Mouse (Mus musculus) brain, adult 2 months (tissue): ENCODE measurements around the gene Arid5b.
A peak's percentile ranks its signal among the peaks of the same experiment; 100 is the strongest.

Experiments
- DNase-seq: peaks from one replicate; pipeline ENCODE4 v3.0.0; 2011; ENCODE audit warnings: low read depth, low spot score

The Arid5b gene

GRCm38 (mm10) chr10:68089435-68090196 is 188.9 kb downstream of the Arid5b start:
- DNase-seq = peak; percentile 42

DNA sequence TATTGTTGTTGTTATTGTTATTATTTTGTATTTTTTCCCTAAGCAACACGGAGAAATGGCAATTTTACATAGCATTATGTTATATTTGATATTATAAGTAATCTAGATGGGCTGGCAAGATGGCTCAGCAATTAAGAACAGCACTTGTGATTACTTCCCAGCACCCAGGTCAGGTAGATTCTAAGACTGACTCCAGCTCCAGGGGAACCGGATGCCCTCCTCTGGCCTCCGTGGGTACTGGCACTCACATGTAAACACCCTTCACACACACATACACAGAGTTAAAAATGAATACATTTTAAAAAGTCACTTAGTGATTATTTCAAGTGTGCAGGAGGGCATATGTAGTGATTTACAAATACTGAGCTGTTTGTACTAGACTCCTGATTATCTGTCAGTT is 190.8 kb downstream of the Arid5b start:
- DNase-seq = no peak

DNA sequence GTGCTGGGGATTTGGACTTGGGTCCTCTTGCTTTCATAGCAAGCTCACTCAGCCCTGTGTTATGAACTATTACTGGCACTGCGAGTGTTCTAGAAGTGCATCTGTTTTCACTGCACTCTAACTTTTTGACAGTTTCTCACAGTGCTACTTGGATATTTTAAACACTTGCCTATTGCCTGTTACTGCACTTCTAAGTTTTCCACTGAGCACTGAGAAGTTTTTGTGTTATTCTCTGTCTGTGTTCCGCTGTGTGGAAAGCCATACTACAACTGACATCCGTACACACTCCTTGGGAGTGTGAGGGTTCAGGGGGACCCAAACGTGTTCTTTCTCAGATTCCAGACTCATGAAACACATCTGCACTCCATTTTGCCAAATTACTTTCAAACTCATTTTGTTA is 191.6 kb downstream of the Arid5b start:
- DNase-seq = no peak

- DNase-seq = peak; percentile 21
Observed at GRCm38 (mm10) chr10:68085574-68085973, 193.0 kb downstream of the Arid5b start.

- no peak for DNase-seq
Observed at GRCm38 (mm10) chr10:68081712-68082111, 196.8 kb downstream of the Arid5b start.

DNA sequence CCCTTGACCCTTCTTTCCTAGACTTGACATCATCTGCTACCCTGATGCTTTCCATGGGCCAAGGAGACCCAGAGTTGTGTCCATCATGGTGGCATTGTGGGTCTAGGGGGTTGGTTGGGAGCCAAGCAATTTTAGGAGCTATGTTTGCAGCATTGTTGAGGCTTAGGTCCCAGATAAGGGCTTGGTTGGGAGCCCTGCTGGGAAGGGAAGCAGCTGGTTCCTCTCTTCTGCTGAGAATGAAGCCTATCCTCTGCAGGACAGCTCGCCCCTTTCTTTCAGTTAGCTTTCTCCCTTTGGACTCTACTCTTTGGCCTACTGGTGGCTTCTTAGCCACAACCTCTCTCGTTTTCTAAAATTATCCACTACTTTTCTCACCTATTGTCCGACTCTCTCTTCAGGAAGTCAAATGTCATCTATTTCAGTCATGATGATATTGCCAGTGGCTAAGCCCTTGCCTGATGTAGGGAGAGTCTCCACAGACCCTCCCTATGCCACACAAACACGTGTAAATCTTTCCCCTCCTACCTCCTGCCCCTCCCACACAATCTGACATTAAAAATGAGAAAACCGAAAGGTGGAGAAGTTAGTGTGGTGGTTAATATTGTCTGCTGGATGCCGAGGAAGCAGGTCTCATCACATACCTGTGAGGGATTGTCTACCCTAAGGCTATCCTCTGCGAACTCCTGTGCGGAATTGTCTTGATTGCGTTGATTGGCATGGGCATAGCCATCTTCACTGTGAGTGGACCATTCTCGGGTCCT is 198.4 kb downstream of the Arid5b start:
- no peak for DNase-seq

- no peak for DNase-seq
Observed at GRCm38 (mm10) chr10:68078708-68079107, 199.8 kb downstream of the Arid5b start.

DNA sequence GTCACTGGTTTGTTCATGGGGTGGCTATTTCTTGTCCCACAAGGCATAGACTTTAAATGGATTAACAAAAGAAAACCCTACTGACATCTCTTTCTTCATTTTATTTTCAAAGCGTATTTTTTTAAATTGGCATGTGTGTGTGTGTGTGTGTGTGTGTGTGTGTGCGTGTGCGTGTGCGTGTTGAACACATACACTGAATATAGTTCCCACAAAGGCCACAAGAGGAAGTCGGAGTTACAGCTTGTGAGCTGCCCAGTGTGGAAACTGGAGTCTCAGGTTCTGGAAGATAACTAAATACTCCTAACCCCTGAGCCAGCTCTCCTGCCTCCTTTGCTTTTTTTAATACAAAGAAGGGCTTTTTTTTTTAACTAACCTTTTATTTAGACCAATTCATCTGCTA is 203.4 kb downstream of the Arid5b start:
- DNase-seq = no peak

GRCm38 (mm10) chr10:68074291-68074690 is 204.2 kb downstream of the Arid5b start:
- no peak for DNase-seq

DNA sequence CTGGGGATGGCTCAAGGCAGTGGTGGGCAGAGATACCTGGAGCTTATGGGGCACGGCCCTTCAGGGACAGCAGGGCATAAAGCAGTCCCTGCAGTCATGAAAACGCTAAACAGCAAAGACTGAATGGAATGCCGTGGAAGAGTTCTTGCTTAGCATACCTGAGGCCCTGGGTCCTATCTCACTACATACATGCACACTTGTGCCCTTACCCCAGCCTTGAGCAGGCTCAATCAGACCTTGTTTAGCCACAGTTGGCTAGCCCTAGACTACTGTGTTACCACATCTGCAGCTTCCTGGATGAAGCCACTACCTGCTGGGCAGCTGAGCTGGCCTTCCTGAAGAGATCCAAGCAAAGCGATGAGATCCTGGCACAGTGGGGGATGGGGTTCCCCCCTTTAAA is 205.9 kb downstream of the Arid5b start:
- no peak for DNase-seq

- DNase-seq = no peak
Observed at GRCm38 (mm10) chr10:68071041-68071440, 207.5 kb downstream of the Arid5b start.

DNA sequence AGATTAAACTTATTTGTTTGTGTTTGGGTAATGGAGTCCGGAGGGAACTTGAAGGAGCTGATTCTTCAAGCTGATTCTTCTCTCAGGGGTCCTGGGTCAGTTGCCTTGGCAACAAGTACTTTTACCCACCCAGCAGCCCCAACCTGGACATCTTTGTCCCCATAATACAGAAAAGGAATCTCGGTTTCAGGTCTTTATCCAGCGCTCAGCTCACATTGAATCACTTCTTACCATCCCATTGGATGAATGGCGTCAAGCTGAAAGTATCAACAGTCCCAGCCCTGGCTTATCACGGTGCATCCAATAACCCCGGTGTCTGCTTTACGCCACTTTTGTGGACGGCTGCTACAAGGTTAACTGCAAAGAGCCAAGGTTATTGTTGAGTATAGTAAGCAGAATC is 210.1 kb downstream of the Arid5b start:
- DNase-seq = no peak

DNA sequence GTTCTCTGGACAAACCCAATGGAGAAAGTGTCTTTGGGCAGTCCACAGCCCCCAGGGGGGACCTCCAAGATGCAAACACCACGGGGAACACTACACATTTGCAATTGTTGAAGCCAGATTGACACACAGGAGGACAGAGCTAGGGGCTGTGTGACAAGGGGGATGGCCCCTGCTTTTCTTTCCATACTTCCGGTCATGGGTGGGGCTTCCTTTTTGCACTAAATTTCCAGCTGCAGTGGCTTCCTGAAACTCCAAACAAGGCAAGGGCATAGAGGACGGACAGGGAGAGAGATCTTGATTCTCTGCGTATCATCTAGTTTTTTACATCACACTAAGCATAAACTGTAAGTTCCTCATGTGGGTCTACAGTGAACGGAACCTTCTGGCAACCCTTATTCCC is 210.6 kb downstream of the Arid5b start:
- no peak for DNase-seq

GRCm38 (mm10) chr10:68066173-68066572 is 212.4 kb downstream of the Arid5b start:
- no peak for DNase-seq

DNA sequence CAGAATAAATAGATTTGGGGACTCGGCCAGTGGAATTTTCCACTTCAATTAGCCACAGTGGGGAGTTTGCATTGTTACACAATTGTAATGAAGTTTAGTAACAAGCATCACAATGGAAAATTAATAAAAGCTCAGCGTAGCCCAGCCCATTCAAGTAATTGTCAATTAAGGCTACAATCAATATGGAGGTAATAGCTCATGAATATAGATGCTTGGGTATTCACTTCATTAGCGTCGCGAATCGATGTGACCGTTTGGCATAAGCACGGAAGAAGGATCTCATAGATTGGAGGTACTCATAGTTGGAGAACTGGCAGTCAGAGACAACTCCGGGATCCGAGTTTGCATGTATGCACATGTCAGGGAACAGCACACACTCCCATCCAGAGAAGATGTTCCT is 214.0 kb downstream of the Arid5b start:
- no peak for DNase-seq

GRCm38 (mm10) chr10:68063806-68064545 is 214.6 kb downstream of the Arid5b start:
- DNase-seq = no peak

DNA sequence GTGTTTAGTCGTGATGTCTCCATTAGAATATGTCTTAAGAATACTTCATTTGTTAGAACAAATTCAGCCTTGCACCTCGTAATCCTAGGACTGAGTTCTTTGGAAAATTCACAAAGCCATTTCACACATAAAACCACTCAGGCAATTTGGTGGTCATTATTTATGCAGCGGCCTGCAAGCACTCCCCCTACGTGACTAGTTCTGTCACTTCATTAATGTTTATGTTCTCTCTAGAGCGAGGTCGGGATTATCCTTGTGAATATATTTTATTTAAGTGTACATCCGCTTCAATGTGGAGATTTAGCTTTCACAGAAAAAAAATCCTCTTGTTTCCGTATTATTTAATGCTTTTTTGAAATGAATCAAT is 217.3 kb downstream of the Arid5b start:
- DNase-seq = no peak

DNA sequence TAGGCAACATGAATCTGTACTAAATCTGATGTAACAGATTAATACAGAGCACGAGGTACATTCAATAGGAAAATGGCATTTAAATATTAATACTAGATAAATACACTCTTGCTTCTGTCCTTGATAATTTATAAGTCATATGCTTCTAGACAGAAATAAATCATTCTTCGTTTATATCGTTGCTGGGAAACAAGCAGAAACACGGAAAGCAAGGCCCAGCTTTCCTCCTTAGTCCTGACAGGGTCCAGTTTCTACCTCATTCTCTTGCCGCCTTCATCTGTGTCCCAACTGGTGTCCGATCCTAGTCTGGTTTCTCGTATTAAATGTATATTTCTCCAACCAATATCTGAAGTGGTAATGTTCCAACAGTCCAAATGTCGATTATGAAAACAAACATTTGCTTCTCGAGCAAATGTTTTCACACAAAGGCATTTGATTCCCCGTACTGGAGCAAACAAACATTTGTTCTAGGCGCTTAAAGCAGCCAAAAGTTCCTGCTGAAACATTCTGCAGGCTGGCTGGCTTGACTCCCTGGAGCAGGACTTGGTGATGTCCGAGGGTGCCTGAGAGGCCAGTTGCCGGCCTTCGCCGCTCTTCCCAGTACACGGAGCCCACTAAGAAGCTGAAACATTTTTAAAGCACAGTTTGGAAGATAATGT is 217.8 kb downstream of the Arid5b start:
- no peak for DNase-seq

DNA sequence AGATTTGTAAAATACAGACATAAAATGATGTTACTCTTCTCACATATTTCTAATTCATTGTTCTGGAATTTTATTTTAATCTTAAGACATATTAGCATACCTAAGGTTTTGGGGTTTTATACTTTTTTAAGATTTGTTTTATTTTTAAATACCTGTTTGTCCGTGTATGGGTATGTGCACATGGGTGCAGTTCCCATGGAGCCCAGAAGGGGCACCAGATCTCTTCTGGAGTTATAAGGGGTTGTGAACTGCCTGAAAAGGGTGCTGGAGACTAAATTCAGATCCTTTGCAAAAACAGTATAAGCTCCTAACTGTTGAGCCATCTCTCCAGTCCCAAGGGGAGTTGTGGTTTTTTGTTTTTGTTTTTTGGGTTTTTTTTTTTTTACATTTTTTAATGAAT is 220.2 kb downstream of the Arid5b start:
- DNase-seq = no peak

DNA sequence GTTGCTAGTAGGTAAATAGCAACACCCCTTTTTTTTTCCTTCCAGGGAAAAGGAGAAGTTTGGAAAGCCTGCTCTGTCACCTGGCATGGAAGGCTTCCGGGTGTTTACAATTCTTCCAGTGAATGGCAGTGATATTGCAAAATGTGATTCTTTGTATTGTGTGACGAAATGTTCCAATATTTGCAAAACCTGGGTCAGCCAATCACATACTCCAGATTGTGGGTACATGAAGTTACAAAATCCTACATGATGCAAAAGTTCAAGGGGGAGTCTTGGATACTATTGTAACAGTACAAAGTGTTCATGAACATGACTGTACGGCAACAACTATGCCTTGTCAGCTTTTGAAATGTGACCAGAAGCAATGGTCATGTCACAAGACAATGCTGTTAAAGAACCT is 220.7 kb downstream of the Arid5b start:
- no peak for DNase-seq

DNA sequence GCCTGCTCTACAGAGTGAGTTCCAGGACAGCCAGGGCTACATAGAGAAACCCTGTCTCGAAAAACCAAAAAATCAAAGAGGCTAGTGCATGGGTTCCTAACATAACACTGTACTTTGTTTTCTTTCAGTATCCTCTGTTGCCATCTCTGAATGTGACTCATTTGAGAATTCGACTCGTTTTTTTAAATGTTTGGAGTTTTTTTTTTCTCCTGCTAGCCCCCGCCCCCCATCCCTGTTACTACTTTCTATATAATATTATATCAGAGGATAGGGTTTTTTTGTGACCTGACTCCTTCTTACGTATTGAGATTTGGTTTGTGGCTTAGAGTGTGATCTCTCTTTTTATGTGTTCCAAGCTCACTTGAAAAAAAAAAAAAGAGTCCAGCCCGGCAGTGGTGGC is 223.8 kb downstream of the Arid5b start:
- DNase-seq = no peak

DNA sequence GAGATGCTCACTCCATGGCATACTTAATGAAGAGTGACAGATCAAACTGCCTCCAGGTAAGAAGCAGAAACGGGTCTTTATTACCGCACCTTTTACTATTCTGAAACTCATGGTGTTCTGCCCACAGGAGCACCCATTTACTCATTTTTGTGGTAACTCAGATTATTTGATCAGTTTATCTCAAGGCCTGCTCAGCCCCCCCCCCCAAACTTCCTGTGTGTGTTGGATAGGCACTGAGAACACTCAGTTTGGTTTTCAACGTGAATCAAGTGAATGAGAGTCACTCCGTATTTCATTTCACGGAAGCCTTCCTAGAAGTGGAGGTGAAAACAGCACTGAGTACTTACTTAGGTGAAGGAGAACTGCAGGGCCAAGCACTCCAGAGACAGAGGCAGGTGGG is 224.4 kb downstream of the Arid5b start:
- no peak for DNase-seq
